Mouse (Mus musculus) testis, adult 2 months (tissue): ENCODE results near the gene Arhgap40. TPM values are rescaled to one million over a fixed set of nuclear protein-coding genes. Genes with fewer than 3 reads are reported as not detected.

Experiments used
- H3K27ac ChIP-seq: fragments of 200-500 bp; 2 replicates; pipeline ENCODE4 v1.5.1; 2012; ENCODE audit warnings: low read depth, low read length; ENCODE audit not compliant: control insufficient read depth, insufficient read depth
- H3K27me3 ChIP-seq: fragments of 200-500 bp; 2 replicates; pipeline ENCODE4 v1.6.1; 2012; ENCODE audit warnings: mild to moderate bottlenecking, low read length, moderate library complexity; ENCODE audit not compliant: control insufficient read depth, insufficient read depth
- H3K36me3 ChIP-seq: fragments of 200-500 bp; 2 replicates; pipeline ENCODE4 v1.6.1; 2012; ENCODE audit warnings: mild to moderate bottlenecking, low read length; ENCODE audit not compliant: control insufficient read depth, insufficient read depth
- H3K4me1 ChIP-seq: fragments of 200-500 bp; 2 replicates; pipeline ENCODE4 v1.6.1; 2012; ENCODE audit warnings: low read length; ENCODE audit not compliant: control insufficient read depth, insufficient read depth
- H3K4me3 ChIP-seq: fragments of 200-500 bp; 2 replicates; pipeline ENCODE4 v1.5.1; 2012; ENCODE audit warnings: low read depth, mild to moderate bottlenecking, low read length, moderate library complexity, mixed read lengths; ENCODE audit not compliant: control insufficient read depth
- CTCF ChIP-seq: fragments of 200-500 bp; IDR thresholded peaks from 2 replicates; pipeline ENCODE4 v1.5.1; 2012; ENCODE audit warnings: low read depth, mild to moderate bottlenecking, inconsistent platforms, low read length, moderate library complexity; ENCODE audit not compliant: control insufficient read depth, insufficient read depth, insufficient replicate concordance
- POLR2A ChIP-seq: fragments of 200-500 bp; IDR thresholded peaks from 2 replicates; pipeline ENCODE4 v1.6.1; 2012; ENCODE audit warnings: low read depth, mild to moderate bottlenecking, inconsistent platforms, low read length, moderate library complexity; ENCODE audit not compliant: control insufficient read depth
- polyA plus RNA-seq: library from polyadenylated mRNA; depleted of rRNA; stranded (reverse); fragments of >200 nt; gene quantifications from 2 replicates; pipeline ENCODE4 v1.2.3, GENCODE M21; 2012

The Arhgap40 gene
- polyA plus RNA-seq, 1 experiment: 1.9 TPM

- Histone ChIP-seq H3K4me3 (no peak overlapping the region), H3K36me3 (no peaks in the 10 kb centered on the region), H3K27me3 (no peaks in the 10 kb centered on the region), H3K4me1 (peaks cover 3% of the 10 kb centered on the region), H3K27ac (no peak overlapping the region)
- TF ChIP-seq POLR2A: no peak
- peak; percentile 68; the same call in 1 of the 2 replicates for TF ChIP-seq CTCF
These were observed 37.5 kb downstream of the Arhgap40 start for GRCm38 (mm10) chr2:158550067-158550466.

DNA sequence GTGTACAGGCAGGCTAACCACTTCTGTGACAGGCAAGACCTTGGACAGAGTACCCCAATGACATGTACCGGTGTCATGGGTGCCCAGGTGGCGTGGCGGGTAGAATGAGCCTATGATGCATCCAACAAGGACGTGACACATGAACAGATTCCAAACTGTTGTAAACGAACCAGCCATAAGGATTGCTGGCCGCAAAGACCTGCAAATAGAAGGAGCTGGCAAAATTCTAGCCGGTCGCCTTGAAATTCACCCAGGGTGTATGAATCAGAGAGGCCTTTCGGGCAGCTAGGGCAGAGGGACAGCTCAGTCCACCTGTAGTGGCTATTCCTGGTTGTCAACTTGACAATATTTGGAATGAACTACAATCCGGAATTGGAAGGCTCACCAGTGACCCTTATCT lies 41.8 kb downstream of the Arhgap40 start:
- H3K4me3 ChIP-seq: no peak overlapping the region
- no peak for TF ChIP-seq CTCF
- TF ChIP-seq POLR2A: no peak
- no peaks in the 10 kb centered on the region for H3K27me3 ChIP-seq
- peaks cover 7% of the 10 kb centered on the region for H3K4me1 ChIP-seq
- H3K36me3 ChIP-seq: no peaks in the 10 kb centered on the region
- no peak overlapping the region for H3K27ac ChIP-seq

DNA sequence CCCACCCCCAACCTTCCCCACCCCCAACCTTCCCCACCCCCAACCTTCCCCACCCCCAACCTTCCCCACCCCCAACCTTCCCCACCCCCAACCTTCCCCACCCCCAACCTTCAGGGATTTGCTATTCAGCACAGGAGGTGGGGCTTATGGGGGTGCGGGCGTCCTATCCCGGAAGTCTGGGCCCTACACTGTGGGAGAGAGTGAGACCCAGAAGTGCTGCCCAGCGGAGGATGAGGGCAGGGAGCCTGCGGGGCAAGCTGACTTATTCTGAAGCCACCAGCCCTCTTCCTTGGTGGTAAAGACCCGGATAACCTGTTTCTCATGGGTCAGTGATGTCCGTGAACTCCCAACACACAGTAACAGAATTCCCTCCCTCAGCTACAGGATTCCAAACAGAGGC lies 42.7 kb downstream of the Arhgap40 start:
- Histone ChIP-seq H3K27me3 (no peaks in the 10 kb centered on the region), H3K4me3 (0 out of 2 replicates have a peak overlapping the region, but pooled peaks have one; percentile 23), H3K27ac (no peak overlapping the region), H3K4me1 (peaks cover 11% of the 10 kb centered on the region), H3K36me3 (no peaks in the 10 kb centered on the region)
- TF ChIP-seq POLR2A (no peak), CTCF (no peak)

DNA sequence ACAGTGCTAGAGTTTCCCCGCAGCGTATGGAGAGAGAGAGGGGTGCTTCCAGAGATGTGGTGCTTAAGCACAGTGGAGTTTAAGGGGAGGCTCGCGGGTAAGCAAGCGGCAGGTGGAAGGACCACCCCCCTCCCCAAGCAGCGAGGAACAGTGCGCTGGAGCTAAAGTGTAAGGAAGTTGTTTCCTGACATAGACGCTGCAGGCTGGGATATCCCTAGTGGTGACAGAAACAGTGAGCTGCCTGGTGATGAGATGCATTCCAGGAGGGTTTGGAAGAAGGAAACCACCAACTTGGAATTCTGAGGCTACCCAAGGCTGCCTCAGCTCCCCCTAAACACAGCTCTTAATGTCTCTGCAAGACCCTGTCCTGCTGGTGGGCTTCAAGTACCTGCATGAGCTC lies 43.2 kb downstream of the Arhgap40 start:
- Histone ChIP-seq H3K27ac (no peak overlapping the region), H3K27me3 (no peaks in the 10 kb centered on the region), H3K4me3 (peak overlapping the region; percentile 64), H3K36me3 (no peaks in the 10 kb centered on the region), H3K4me1 (peaks cover 11% of the 10 kb centered on the region)
- TF ChIP-seq CTCF (no peak), POLR2A (no peak)

DNA sequence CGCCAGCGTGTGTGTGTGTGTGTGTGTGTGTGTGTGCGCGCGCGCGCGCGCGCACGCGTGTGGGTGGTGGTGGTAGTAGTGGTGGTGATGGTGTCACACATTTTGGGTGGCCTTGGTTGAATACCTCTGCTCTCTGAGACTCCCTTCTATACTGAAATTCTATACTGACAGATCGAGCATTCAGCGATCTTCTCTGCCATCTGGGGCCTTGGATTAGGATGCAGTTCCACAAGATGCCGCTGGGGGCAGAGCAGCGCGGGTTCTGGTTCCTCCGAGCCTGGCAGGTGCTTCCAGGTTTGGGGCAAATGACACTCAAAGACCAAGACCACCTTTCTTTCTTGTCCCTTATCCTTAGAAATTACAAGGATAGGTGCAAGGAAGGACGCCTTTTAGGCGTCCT lies 43.6 kb downstream of the Arhgap40 start:
- Histone ChIP-seq H3K4me1 (peaks cover 11% of the 10 kb centered on the region), H3K27ac (no peak overlapping the region), H3K36me3 (no peaks in the 10 kb centered on the region), H3K4me3 (peak overlapping the region; percentile 64), H3K27me3 (no peaks in the 10 kb centered on the region)
- peak; percentile 90 for TF ChIP-seq CTCF
- no peak for TF ChIP-seq POLR2A

DNA sequence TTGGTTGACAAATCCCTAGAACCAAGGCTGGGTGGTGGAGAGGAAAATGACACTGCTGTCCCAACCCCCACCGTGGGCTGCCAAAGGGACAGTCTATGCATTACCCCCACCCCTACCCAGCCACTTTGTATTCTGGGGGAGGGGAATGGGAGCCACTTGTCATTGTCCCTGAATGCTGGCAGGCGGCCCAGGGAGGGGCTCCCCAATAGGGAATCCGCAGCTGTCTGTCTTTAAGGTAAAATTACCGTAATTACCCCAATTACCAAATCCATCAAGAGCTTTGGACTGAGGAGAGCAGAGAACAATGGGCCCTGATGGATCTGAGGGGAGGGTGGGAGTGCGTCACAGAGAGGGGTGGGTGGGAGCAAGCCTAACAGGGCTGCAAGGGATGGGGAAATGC lies 44.2 kb downstream of the Arhgap40 start:
- no peak overlapping the region for H3K4me3 ChIP-seq
- H3K4me1 ChIP-seq: peaks cover 11% of the 10 kb centered on the region
- no peaks in the 10 kb centered on the region for H3K27me3 ChIP-seq
- no peak overlapping the region for H3K27ac ChIP-seq
- no peaks in the 10 kb centered on the region for H3K36me3 ChIP-seq
- TF ChIP-seq POLR2A: no peak
- no peak for TF ChIP-seq CTCF

DNA sequence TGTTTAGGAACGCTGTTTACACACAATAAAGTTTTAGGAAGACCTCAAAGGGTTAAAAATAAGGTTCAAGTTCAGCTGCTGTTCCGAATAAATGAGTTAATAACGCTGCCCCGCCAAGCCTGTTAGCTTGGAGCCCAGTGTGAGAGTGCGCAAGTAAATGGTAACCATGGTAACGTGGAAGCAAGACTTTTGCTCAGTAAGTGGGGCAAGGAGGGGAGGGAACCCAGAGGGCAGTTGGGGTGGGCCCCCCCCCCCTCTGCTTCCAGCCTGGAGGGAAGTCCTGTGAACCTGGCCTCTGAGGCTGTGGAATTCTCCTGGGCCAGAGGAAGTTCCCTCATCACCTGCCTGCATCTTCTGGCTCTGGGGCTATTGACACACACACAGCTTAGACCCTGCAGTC lies 47.3 kb downstream of the Arhgap40 start:
- no peaks in the 10 kb centered on the region for H3K36me3 ChIP-seq
- no peak overlapping the region for H3K27ac ChIP-seq
- no peaks in the 10 kb centered on the region for H3K27me3 ChIP-seq
- H3K4me1 ChIP-seq: peaks cover 11% of the 10 kb centered on the region
- no peak for TF ChIP-seq CTCF
- H3K4me3 ChIP-seq: no peak overlapping the region

DNA sequence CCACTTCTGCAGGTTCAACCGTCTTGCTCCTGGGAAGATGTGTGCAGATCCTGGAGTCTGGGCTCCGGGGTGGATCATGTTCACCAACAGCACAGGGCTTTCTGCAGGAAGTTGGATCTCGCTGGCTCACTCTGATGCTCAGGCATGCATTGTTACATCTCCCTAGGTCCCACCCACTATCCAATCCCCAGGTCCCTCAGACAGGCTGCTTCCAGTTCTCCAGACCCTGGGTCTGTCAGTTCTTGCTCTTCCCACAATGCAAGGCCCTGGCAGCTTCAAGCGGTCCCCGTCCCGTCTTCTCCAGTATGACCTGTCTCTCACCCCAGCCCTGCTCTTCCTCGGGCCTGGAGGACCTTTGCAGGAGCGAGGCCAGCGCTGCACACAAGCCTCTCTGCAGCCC lies 48.2 kb downstream of the Arhgap40 start:
- TF ChIP-seq CTCF: no peak
- 0 out of 2 replicates have a peak, but pooled peaks have one; percentile 13 for TF ChIP-seq POLR2A
- no peaks in the 10 kb centered on the region for H3K36me3 ChIP-seq
- H3K4me3 ChIP-seq: no peak overlapping the region
- no peaks in the 10 kb centered on the region for H3K27me3 ChIP-seq
- peaks cover 8% of the 10 kb centered on the region for H3K4me1 ChIP-seq
- no peak overlapping the region for H3K27ac ChIP-seq
